Mouse (Mus musculus) E14TG2a.4 (cell line): ENCODE data around the gene Tmem222.

Experiments used
- H3K27me3 ChIP-seq: 2 replicates; pipeline ENCODE4 v1.6.1; 2014; ENCODE audit warnings: low read length, control low read depth; ENCODE audit not compliant: insufficient read depth
- H3K36me3 ChIP-seq: 2 replicates; pipeline ENCODE4 v1.6.1; 2014; ENCODE audit warnings: low read length, control low read depth; ENCODE audit not compliant: insufficient read depth
- H3K4me1 ChIP-seq: replicated peaks from 2 replicates; pipeline ENCODE4 v1.6.1; 2014; ENCODE audit warnings: low read depth, low read length, control low read depth
- H3K4me3 ChIP-seq: replicated peaks from 2 replicates; pipeline ENCODE4 v1.5.1; 2014; ENCODE audit warnings: mild to moderate bottlenecking, low read length
- H3K9me3 ChIP-seq: 2 replicates; pipeline ENCODE4 v1.6.1; 2014; ENCODE audit warnings: low read length, control low read depth
- CTCF ChIP-seq: conservative IDR thresholded peaks from 2 replicates; pipeline ENCODE4 v1.5.1; 2014; ENCODE audit warnings: low read length
- NANOG ChIP-seq: IDR thresholded peaks from 2 replicates; pipeline ENCODE4 v1.6.1; 2014; ENCODE audit warnings: borderline replicate concordance, low read length, mixed read lengths
- POU5F1 ChIP-seq: IDR thresholded peaks from 2 replicates; pipeline ENCODE4 v1.6.1; 2014; ENCODE audit warnings: low read length, borderline replicate concordance

Gene Tmem222

GRCm38 (mm10) chr4:133291255-133291654, 13.7 kb upstream of the Tmem222 start:
- H3K36me3 ChIP-seq, result peaks cover 49% of the 10 kb centered on the region
- H3K27me3 ChIP-seq, result no peaks in the 10 kb centered on the region
- H3K4me3 ChIP-seq, result no peak overlapping the region
- H3K4me1 ChIP-seq, result peaks cover 50% of the 10 kb centered on the region
- TF ChIP-seq NANOG (no peak), POU5F1 (no peak), CTCF (no peak)
- H3K9me3 ChIP-seq, result no peaks in the 10 kb centered on the region

GRCm38 (mm10) chr4:133286476-133287077, 9.0 kb upstream of the Tmem222 start:
- H3K9me3 ChIP-seq, result no peaks in the 10 kb centered on the region
- no peaks in the 10 kb centered on the region for H3K27me3 ChIP-seq
- H3K36me3 ChIP-seq, result peaks cover 6% of the 10 kb centered on the region
- TF ChIP-seq NANOG (no peak), POU5F1 (no peak), CTCF (no peak)
- peaks cover 53% of the 10 kb centered on the region for H3K4me1 ChIP-seq
- no peak overlapping the region for H3K4me3 ChIP-seq

- no peak for TF ChIP-seq CTCF
- TF ChIP-seq POU5F1, result no peak
- TF ChIP-seq NANOG, result no peak
- Histone ChIP-seq H3K4me3 (no peak overlapping the region), H3K9me3 (no peaks in the 10 kb centered on the region), H3K27me3 (no peaks in the 10 kb centered on the region), H3K36me3 (peaks cover 2% of the 10 kb centered on the region), H3K4me1 (peaks cover 53% of the 10 kb centered on the region)
These were observed 8.4 kb upstream of the Tmem222 start for GRCm38 (mm10) chr4:133285950-133286349.

GRCm38 (mm10) chr4:133285299-133285698, 7.7 kb upstream of the Tmem222 start:
- H3K27me3 ChIP-seq, result no peaks in the 10 kb centered on the region
- H3K9me3 ChIP-seq, result no peaks in the 10 kb centered on the region
- no peaks in the 10 kb centered on the region for H3K36me3 ChIP-seq
- H3K4me3 ChIP-seq, result no peak overlapping the region
- peaks cover 53% of the 10 kb centered on the region for H3K4me1 ChIP-seq
- TF ChIP-seq CTCF (no peak), NANOG (no peak), POU5F1 (no peak)

- TF ChIP-seq NANOG, result no peak
- TF ChIP-seq POU5F1, result no peak
- no peak for TF ChIP-seq CTCF
- H3K27me3 ChIP-seq, result no peaks in the 10 kb centered on the region
- peaks cover 60% of the 10 kb centered on the region for H3K4me1 ChIP-seq
- H3K36me3 ChIP-seq, result no peaks in the 10 kb centered on the region
- H3K4me3 ChIP-seq, result no peak overlapping the region
- H3K9me3 ChIP-seq, result no peaks in the 10 kb centered on the region
These were observed 5.1 kb upstream of the Tmem222 start for GRCm38 (mm10) chr4:133282656-133283055.

GRCm38 (mm10) chr4:133281951-133282481, 4.4 kb upstream of the Tmem222 start:
- TF ChIP-seq NANOG, result no peak
- no peak for TF ChIP-seq CTCF
- TF ChIP-seq POU5F1, result no peak
- no peaks in the 10 kb centered on the region for H3K27me3 ChIP-seq
- no peaks in the 10 kb centered on the region for H3K9me3 ChIP-seq
- H3K4me3 ChIP-seq, result no peak overlapping the region
- H3K36me3 ChIP-seq, result no peaks in the 10 kb centered on the region
- peaks cover 56% of the 10 kb centered on the region for H3K4me1 ChIP-seq

GRCm38 (mm10) chr4:133281513-133281912, 3.9 kb upstream of the Tmem222 start:
- Histone ChIP-seq H3K4me1 (peaks cover 57% of the 10 kb centered on the region), H3K4me3 (no peak overlapping the region), H3K36me3 (no peaks in the 10 kb centered on the region), H3K27me3 (no peaks in the 10 kb centered on the region), H3K9me3 (no peaks in the 10 kb centered on the region)
- TF ChIP-seq POU5F1 (no peak), CTCF (no peak), NANOG (no peak)

- Histone ChIP-seq H3K4me3 (peak overlapping the region; percentile 99), H3K4me1 (peaks cover 60% of the 10 kb centered on the region), H3K36me3 (peaks cover 23% of the 10 kb centered on the region), H3K9me3 (no peaks in the 10 kb centered on the region), H3K27me3 (no peaks in the 10 kb centered on the region)
- no peak for TF ChIP-seq POU5F1
- no peak for TF ChIP-seq CTCF
- TF ChIP-seq NANOG, result no peak
These were observed 890 bp upstream of the Tmem222 start for GRCm38 (mm10) chr4:133278482-133278881.

GRCm38 (mm10) chr4:133278067-133278466, 475 bp upstream of the Tmem222 start:
- H3K4me1 ChIP-seq, result peaks cover 56% of the 10 kb centered on the region
- H3K9me3 ChIP-seq, result no peaks in the 10 kb centered on the region
- peaks cover 23% of the 10 kb centered on the region for H3K36me3 ChIP-seq
- H3K4me3 ChIP-seq, result peak overlapping the region; percentile 99
- TF ChIP-seq NANOG, result no peak
- no peak for TF ChIP-seq POU5F1
- no peak for TF ChIP-seq CTCF
- H3K27me3 ChIP-seq, result no peaks in the 10 kb centered on the region
